Mouse (Mus musculus) lung, postnatal 14 days (tissue): Measurements from ENCODE around the gene Clptm1.

Experiments used
- DNase-seq: peaks from one replicate; pipeline ENCODE4 v3.0.0; 2021

The Clptm1 gene

GRCm38 (mm10) chr7:19664955-19665841, at the start of gene Clptm1:
Gene Clptm1, minus strand, starts transcription at chr7:19665033.
- DNase-seq = peak; percentile 97

DNA sequence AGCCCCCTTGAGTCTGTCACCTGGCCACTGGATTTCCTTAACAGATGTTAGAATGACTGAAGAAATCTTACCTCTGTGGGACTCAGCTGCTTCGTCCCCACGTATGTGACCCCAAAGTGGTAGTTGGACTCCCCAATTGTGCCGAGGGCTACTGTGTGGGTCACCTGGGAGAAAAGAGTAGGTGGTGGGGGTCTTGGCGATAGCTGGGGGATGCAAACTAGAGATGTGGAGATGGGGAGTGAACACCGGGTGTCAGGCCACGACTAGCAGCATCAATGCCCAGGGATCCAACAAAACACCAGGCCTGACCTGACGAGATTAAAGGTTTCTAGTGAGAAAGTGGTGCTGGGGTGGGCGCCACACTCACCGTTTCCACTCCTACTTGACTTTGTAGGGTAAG, 48.8 kb upstream of the Clptm1 start:
- DNase-seq = no peak

- no peak for DNase-seq
These were observed 48.4 kb upstream of the Clptm1 start for GRCm38 (mm10) chr7:19713196-19713595.

GRCm38 (mm10) chr7:19712414-19712813, 47.6 kb upstream of the Clptm1 start:
- no peak for DNase-seq

GRCm38 (mm10) chr7:19710650-19711049, 45.8 kb upstream of the Clptm1 start:
- no peak for DNase-seq

GRCm38 (mm10) chr7:19705271-19705670, 40.4 kb upstream of the Clptm1 start:
- DNase-seq = no peak

GRCm38 (mm10) chr7:19704475-19704874, 39.6 kb upstream of the Clptm1 start:
- no peak for DNase-seq

- no peak for DNase-seq
These were observed 38.2 kb upstream of the Clptm1 start for GRCm38 (mm10) chr7:19702859-19703555.

DNA sequence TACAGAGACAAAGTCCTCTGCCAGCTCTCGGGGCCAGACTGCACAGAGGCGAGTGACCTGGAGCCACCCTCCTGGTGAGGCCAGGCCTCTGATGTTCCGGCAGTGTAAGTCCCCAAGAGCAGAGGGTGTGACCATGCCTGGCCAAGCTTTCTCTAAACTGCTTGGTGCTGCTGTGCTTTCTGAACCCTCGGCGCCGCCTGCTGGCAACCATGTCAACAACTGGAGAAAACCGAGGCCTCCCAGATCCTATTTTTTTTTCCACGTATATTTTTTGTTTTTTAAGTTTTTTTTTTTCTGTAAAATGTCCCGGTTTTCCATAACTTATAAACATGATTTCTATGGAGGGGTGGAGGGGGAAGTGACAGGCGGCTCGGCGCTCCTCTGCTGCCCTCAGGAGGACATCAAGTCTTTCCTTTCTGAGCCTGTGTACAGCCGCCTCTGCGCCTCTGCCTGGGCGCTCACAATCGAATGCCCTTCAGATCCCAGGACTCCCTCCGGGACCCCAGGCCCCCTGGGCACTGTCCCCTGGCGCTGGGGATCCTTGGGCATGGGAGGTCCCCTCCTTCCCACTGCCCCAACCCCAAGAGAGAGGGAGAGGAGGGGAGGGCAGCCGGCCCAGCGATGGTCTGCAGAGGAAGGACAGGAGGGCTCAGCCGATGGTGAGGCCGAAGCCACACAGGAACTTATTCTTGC, 36.4 kb upstream of the Clptm1 start:
- DNase-seq = peak; percentile 86

GRCm38 (mm10) chr7:19700299-19701068, 35.7 kb upstream of the Clptm1 start:
- DNase-seq = no peak

DNA sequence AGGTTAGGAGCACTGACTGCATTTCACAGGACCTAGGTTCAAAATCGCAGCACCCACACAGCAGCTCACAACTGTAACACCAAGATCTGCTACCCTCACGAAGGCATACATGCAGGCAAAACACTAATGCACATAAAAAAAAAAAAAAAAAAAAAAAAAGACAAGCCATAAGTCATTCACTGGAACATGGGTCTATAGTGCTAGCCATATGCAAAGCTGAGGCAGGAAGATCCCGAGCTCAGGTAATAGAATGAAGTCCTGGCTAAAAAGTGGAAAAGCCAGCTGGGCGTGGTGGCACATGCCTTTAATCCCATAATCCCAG, 35.0 kb upstream of the Clptm1 start:
- no peak for DNase-seq

- peak; percentile 62 for DNase-seq
These were observed 34.3 kb upstream of the Clptm1 start, which contains the start of gene Apoe for GRCm38 (mm10) chr7:19698907-19699826. Gene Apoe, minus strand, starts transcription at chr7:19699188.

GRCm38 (mm10) chr7:19697949-19698906, 33.4 kb upstream of the Clptm1 start:
- peak; percentile 40 for DNase-seq

DNA sequence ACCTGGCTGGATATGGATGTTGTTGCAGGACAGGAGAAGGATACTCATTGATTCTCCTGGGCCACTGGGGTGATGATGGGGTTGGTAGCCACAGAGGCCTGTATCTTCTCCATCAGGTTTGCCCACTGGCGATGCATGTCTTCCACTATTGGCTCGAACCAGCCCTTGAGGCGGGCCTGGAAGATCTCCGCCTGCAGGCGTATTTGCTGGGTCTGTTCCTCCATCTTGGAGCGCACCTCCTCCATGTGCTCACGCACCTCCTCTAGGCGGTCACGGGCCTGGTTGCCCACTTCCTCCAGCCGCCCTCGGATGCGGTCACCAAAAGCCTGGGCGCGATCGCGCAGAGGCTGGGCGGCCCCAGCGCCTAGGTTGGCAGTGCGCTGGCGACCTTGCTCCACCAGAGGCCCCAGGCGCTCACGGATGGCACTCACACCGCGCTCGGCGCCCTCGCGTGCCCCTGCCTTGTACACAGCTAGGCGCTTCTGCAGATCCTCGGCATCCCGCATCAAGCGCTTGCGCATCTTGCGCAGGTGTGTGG, 31.6 kb upstream of the Clptm1 start:
- no peak for DNase-seq

- no peak for DNase-seq
These were observed 31.0 kb upstream of the Clptm1 start for GRCm38 (mm10) chr7:19695881-19696280.

- no peak for DNase-seq
These were observed 30.4 kb upstream of the Clptm1 start for GRCm38 (mm10) chr7:19695213-19695594.

DNA sequence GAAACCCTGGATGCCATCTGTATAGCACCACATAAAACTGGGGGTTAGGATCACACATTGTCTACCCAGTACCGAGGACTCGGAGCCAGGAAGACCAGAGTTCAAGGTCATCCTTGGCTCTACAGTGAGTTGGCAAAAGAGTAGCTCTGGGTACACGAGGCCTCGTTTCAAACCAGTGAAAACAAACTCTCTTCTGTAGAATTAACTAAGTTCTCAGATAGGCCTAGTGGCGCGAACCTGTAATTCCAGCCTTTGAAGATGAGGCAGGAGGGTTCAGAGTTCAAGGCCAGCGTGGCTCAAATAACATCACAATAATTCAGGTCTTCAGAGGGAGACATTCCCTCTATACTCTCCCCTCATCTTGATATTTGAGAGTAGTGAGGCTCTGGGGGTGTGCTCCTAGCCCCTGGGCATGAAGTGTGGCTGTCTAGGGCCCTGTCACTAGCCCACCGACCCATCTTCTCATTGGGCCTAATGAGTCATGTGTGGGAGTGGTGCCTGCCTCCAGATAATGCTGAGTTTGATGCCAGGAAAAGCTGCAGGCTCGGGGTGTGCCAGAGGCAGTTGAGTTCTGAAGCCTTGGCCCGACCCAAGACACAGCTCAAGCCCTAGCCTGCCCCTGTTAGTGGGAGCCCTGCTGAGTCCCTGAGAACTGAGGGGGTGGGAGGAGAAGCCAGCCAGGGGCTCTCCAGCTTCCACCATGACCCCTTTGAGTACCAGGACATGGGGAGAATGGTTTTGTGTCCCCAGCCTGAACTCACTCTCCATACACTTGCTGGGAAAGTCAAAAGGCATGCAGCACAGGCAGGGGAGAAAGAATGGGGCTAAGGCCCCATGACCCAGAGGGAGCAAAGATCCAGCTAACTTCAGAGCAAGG, 29.7 kb upstream of the Clptm1 start:
- no peak for DNase-seq

GRCm38 (mm10) chr7:19693421-19693820, 28.6 kb upstream of the Clptm1 start:
- DNase-seq = peak; percentile 80
